Mouse (Mus musculus) T-helper 2 cell (primary cell): Measurements from ENCODE around the gene Nf1.

ENCODE experiments used
- in situ Hi-C: fragments of 300-600 bp; cut with MboI, MseI; formaldehyde crosslinking; loops from one replicate; pipeline ENCODE4 v1.15.1; 2025; ENCODE audit warnings: high pct_unique_total_duplicates

Nf1 gene

DNA sequence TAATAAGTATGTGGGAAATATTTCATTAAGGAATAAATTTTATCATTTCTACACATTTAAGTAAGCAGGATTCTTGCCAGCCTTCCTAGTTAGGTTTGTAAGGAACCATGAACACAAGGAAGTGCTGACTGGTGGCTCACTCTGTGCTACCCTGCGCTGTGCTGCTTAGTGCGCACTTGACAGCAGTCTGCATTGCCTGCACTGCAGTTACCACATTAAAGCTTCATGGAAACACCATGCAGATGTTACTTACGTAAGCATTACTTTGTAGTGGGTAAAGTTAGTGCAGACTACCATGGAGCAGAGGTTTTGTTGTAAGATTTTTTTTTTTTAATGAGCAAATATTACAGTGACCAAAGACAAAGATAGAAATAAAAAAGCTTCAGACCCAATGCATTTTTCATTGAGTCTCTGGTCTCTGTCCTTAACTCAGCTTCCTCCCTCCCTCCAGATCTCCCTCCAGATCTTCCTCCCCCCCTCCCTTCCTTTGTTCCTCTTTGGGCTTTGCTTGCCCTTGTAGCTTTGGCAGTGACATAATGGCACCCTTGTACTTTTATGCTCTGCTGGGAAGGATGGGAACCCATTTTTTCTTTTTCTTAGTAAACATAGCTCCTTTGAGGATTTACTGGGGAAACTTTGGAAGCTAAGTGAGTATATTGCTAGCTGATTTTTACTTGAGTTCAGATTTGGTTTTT is 121.4 kb downstream of the Nf1 start:
- in situ Hi-C loops: no loop called here

DNA sequence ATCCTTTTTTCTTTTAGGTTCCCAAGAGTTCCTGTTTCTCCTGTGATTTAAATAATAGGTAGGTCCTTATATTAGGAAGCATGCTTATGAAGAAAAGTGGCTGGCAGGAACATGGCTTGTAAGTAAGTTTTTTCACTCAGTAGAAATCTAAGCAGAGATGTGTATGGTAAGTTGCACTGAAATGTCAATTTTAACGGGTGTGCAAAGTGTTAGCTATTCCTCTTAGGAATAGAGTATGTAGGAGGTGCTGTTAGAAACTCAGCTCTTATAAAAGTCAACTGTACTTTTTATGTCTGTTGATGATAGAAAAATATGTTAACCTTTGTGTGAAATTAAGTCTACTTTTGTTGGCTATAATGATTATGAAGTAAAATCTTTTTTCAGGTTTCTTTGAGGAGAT is 128.6 kb downstream of the Nf1 start:
- in situ Hi-C loops: no loop called here

DNA sequence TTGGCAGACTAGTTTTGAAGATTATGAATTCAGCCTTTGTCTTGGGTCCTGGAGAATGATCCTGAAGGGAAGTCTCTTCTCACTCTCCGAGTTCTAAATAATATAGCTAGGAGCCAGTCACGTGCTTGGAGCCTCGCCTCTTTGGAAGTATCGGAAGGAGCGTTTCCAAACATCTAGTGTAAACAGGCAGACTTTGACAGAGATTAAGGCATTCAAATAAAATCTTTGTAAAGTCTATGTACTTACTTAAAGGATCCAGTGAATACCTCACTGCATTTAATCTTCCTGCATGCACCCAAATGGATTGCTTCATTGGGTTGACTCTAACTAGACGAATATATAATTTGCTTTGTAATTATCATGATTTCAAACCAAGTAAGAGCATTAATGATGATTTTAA is 143.9 kb downstream of the Nf1 start:
- in situ Hi-C loops: no loop called here

DNA sequence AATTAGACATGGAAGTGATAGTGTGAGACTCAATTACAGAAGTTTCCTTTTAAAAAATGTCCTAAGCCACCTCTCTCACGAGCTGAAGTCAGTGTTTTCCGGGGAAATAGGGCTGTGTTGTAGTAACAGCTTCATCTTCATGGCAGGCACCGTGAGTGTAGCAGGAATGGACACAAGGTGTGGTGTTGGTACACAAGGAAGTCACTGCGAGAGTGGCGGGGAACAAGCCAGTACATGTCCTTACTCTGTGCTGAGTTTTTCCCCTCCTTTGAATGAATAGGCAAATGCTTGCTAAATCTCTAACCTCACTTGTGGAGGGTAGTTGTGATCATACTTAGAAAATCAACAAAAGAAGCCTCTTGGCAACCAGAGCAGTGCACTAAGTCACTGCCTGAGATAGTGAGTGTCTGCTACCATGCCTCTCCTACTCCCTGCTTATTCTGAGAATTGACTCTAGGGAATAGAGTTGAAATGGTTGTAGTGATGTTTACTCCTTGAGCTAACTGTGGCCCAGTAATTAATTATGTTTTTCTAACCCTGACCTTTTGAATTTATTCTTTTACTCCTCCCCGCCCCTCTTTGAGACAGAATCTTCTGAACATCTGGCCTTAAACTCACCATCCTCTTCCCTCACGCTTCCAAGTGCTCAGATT is 144.5 kb downstream of the Nf1 start:
- in situ Hi-C loops: no loop called here

DNA sequence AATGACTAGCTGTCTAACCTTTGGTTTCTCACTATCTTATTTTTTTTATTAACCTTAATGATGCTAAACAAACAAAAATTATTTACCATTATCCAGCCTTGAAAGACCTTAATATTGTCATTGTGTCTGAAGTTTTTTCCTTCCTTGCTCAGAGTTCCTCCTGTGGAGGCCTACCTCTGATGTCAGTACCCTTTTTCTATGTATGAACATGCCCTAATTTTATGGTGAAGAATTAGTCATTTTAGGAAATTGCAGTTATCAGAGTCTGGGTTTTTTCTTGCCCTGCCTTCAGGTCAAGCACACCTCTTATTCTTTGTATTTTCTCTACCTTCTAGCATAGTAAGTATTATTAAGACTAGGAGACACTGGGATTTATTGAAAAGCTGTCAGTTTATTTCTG is 145.2 kb downstream of the Nf1 start:
- in situ Hi-C loops: no loop called here

DNA sequence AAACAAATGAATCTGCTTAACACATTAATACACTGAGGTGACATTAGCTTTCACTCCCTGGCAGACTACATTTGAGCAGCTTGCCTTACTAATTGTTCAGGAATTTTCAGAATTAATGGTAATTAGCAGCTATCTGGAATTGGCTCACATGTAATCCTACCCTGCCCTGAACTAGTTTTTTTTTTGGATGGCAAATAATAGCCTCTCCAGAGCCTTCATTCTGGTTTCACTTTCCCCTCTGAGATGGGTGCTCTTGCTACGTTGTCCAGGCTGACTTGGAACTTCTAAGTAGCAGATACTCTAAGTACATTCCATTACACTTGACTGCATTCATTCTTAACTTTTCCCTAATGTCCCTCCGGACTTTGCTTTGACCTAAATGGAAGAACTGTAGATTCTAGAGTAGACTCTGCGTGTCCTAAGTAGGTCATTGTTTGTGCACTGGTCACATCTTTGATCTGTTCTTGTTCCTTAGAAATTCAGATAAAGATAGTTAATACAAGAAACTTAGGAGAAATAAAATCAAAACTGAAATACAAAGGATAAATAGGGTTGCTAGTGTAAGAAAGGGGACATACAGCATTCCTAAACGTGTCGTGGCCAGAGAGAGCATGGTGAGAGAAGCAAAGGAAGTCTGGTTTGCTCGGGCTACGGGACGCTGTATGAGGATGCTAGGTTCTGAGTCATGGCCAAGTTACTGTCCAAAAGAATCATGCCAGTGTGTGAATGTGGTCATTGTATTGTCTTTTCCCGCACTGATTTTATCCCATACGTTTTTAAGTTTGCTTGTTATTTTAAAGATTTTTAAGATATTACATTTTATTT is 155.7 kb downstream of the Nf1 start:
- in situ Hi-C loops: loop anchor here (10.0 kb wide), 1 partner anchor 80 kb away; no protein-coding TSS in a partner anchor

DNA sequence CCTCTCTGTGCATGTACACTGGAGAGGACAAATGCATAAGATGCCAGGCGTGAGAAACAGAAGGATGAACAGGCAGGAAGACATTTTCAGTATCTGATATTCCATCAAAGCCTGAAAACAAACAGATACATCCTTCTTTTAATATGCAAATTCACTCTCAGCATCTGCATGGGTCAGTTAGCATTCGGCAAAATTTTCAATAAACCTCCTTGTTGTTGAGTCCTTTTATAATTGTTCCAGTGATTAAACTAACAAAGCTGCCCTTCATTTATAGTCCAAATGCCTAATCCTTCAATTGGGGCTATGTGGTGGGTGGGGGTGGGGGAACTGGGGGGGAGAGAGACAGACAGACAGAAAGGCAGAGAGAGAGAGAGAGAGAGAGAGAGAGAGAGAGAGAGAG is 163.4 kb downstream of the Nf1 start:
- in situ Hi-C loops: loop anchor here (10.0 kb wide), 1 partner anchor 338 kb away; no protein-coding TSS in a partner anchor

DNA sequence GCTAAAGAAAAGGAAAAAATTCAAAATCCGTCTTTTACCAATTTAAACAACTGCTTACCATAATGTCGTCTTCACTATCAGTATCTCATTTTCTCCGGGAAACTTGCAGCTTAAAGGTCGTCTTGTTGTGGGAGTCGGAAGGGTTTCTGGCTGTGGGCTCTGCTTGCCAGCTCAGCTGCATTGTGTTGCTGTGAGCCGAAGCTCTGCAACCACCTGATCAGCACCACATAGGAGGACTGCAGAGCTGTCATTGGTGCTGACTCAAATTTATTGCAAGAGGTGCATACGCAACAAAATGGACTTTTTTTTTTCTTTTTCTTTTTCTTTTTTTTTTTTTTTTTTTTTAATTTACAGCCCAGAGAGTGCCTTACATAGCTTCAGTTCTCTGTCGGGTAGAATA is 164.4 kb downstream of the Nf1 start, which contains the start of gene Omg:
Omg (minus strand) TSS at position 240 of the 400 bp plus-strand sequence.
- in situ Hi-C loops: loop anchor here (10.0 kb wide), 1 partner anchor 339 kb away; no protein-coding TSS in a partner anchor

DNA sequence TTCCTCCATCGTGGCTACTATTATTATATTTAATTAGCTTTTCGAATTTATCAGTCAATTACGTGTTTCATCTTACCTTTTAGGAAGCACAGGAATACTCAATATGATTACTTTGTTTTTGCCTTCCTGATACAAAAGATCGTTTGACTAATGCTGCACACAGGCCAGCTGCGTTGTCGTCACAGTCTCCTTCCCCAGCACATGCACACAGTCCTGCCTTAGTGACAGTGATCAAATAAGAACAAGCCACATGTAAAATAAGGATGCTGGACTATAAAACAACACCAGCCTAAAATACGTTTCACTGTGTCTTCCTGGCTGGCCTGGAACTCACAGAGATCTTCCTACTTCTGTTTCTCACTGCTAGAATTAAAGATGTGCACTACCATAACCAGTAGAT is 165.0 kb downstream of the Nf1 start:
- in situ Hi-C loops: loop anchor here (10.0 kb wide), 1 partner anchor 340 kb away; no protein-coding TSS in a partner anchor

DNA sequence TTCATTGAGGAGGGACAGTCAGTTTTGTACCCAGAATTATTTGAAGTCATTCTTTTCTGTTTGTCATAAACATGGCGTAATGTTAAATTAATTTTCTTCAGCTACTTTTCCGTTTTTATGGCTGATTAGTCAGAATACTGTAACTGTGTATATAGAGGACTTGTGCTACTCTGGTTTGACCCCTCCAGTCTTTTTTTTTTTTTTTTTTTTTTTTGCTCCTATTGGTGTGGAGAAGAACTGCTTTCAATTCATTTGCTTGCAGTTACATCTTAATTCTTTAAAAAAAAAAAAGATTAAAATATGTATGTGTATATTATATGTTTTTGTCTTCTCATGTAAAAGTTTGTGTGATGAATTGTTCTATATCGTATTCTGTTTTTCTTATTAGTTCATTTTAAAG is 172.5 kb downstream of the Nf1 start:
- in situ Hi-C loops: no loop called here

DNA sequence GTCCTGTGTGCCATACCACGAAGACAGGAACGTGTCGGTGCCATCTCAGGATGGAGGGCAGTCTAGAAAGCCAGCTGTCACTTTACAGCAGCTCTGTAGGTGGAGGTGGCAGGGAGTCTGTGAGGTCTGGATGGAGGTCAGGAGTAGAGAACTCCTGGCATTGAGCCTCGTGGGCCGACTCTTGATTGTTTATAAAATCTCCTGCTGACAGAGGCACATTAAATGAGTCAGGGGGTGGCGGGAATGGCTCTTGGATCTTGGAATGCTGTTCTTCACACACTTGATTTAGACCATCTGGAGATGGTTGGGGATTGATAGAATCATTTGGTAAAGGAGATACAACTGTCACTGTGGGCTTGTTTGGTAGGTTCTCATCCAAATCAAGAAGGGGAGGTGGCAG is 175.8 kb downstream of the Nf1 start:
- in situ Hi-C loops: no loop called here

DNA sequence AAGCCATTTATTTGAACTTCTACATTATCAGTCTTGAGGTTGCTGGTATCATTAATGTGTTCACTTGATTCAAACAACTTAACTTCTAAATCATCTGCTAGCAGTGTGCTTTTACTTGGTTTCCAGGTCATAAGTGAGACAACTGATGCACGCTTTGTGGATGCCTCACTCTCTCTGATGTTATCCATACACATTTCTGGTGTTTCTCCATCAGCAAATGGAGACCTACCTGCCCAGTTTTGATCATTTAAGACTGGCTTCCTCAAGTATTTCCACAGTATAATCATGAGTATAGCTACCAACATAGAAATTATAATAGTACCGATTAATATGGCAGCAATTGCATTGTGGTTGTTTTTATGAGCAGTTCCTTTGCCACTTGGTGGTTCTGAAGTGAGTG is 176.3 kb downstream of the Nf1 start:
- in situ Hi-C loops: no loop called here

DNA sequence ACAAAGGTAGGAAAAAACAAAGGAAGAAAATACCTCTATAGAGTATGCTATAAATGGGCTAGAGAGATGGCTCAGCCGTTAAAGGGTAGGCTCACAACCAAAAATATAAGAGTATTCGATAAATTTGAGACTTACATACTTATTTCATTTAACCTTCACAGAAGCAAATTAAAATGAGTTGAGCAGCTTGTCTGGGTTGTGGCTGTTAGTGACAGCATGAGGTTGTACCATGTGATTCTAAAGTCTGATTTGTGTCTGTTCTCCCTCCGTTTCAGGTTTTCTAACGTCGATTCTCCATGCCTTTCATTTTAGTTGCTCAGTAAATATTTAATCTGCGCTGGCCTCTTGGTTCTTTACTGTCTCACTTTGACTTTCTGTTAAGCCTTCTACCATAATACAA is 179.8 kb downstream of the Nf1 start:
- in situ Hi-C loops: no loop called here

DNA sequence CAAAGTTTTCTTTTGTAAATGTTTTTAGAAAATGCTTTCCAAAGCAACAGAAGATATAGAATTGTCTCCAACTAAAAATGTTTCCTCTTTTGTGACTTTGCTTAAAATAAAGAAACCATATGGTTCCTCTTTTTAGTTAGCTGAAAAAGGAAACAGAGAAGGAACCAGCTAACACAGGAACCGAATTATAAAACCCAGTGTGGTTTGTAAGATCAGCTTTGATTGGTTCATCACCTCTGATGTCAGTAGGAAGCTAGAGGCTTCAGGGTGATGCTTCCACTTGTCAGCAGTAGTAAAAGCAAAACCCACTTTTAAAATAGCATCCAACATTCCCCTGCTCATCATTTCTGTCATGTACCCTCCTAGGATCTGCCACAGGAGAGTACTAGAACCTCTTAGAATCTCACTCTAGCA is 180.4 kb downstream of the Nf1 start:
- in situ Hi-C loops: no loop called here

DNA sequence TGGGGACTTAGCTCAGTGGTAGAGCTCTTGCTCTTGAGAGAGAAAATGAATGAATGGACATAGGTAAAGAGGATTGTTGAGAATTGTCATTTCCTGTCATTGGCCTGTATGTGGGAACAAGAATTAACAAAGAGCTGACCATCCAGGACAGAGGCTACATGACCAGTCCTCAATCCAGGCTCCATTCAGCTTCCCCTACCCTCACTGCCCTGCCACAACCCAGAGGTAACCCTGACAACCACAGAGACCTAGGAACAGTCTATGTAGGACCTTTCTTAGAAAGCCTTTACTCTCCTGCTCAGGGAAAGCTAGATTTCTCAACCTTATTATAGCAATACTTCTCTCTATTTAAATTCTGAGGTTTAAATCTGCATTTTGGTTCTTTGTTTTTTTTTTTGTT is 181.3 kb downstream of the Nf1 start:
- in situ Hi-C loops: no loop called here

DNA sequence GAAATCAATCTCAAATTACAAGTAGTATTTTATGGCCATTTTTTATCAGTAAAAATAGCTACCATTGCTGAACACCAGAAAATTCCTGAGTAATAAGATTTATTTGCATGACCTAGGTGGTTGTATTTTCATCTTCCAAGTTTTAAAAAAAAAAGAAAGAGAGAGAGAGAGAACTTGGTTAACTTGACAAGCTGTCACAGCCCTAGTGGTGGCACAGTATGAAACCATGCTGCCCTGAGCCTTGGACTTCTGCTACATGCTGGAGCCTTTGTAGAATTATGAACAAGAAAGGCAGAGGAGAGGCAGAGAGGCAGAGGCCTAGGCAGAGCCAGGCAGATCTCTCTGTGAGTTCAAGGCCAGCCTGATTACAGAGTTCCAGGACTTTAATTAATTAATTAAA is 182.4 kb downstream of the Nf1 start:
- in situ Hi-C loops: no loop called here

DNA sequence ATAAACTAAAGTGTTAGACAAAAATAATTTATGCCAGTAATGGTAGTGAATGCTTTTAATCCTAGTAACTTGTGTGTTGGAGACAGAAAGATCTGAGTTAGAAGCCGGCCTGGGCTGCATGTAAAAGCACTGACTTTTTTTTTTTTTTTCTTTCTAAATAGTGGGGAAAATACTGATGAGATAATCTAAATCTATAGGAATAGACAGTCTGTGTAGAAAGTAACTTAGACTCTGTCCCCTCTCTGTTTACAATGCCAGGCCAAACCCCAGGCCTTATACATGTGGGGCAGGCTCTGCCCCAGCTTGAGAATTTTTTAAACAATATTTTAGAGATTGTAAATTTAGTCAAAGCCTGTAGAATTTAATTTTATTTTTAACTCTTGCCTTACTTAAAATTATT is 183.5 kb downstream of the Nf1 start:
- in situ Hi-C loops: no loop called here

DNA sequence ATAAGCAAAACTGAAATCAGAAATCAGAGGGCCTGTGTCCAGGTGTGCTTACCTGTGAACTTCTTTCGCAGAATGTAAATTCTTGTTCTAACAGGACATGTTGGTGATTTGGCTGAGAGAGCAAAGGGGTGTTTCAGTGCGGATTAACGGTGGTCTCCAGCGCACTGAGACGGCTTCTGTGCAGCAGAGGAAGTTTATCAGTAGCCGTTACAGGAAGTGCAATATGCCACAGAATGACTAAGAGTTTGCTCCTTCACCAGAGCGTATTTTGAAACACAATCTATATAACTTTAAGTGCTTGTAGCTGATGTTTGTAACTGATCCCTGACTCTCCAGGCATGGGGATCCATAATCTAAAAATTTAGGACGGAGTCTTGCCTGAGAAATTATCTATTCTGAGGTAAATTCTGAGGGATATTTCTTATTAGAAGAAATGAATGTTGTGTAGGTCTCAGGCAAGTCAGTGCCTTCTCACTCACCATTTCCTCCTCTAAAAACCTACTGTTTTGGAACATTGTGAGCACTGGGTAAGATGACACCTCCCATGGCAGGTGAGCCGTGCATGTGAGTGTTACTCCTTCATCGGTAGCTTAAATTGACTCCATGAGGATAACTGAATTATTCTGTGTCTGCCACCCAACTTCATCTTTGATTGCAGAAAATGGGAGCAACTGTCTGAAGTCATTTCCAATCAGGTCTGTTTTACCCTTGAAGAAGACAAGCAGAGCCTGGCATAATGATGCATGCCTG is 184.2 kb downstream of the Nf1 start, which contains the start of gene Evi2b:
Evi2b (minus strand) TSS at position 203 of the 750 bp plus-strand sequence.
- in situ Hi-C loops: no loop called here

DNA sequence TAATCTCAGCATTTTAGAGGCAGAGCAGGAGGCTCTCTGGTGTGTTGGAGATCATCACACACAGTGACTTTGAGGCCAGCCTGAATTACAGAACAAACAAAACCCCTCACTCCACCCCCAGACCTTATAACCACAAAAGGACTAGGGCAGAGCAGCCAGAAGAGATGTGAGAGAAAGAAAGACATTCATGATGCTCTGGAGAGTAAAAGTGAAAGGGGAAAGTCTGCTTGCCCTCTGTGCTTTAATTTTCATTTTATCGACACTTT is 184.8 kb downstream of the Nf1 start:
- in situ Hi-C loops: no loop called here

DNA sequence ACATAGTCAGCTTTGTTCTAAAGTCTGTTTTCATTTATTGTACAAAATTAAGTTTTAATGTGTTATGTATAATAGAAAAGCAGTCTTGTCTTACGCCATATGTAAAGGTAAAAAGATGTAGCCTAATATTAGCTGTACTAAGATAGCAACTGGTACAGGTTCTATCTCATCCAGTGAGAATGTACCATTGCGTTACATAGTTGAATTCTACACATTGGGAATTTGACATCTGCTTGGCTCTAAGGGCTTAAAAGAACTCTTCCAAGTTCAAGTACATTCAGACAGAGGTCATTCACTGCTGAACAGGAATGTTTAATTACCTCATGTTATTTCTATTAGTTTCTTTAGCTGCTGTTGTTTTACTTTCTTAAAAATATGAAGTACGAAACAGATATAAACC is 187.1 kb downstream of the Nf1 start:
- in situ Hi-C loops: no loop called here

DNA sequence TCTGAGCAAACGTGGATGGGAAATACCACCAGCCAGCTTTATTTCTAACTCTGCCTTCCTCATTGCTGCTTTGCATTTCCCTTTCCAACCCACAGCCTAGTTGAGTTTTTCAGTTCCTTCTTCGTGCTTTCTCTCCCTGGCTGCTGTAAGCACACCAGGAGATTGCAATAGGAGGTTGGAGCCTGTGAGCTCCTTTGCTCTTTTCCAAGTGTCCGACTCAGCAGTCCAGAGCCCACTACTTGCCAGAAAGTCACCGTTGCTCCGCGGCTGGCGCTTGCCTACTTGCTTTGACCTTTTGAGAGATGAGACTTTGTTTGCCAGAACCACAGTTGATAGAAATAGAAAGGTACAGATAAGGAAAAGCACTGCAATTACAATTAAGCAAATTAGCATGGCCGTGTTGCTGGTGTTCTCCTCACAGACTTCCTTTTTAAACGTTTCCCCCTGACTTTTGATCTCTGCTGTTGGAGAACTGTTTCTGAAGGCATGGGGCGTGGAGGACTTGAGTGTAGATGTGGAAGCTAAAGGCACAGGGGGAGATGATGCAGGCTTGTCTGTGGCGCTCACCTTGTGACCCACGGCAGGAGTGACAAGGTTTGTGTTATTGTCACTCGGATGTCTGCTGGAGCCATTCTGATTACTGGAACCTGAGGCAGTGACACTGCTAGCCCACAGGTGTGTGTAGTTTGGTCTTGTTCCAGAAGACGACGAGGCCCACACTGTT is 187.7 kb downstream of the Nf1 start:
- in situ Hi-C loops: no loop called here
